Mouse (Mus musculus): ENCODE results near the gene Olfr1258. TPM values are rescaled to one million over a fixed set of nuclear protein-coding genes. Genes with fewer than 3 reads are reported as not detected.

Olfr1258 gene
- total RNA-seq, 1 experiment: not detected

- H3K9me3 ChIP-seq (ENCODE audit: control insufficient read depth, insufficient read depth, low read depth, low read length): no peaks in the 10 kb centered on the region
- H3K27ac ChIP-seq (ENCODE audit: insufficient read depth, low read depth, low read length, poor library complexity, severe bottlenecking): no peak overlapping the region
- no peak overlapping the region for H3K4me3 ChIP-seq (ENCODE audit: insufficient read depth in 1 of 2, low read depth in 1 of 2, low read length in 2 of 2, poor library complexity in 1 of 2, severe bottlenecking in 1 of 2)
- no peaks in the 10 kb centered on the region for H3K4me1 ChIP-seq (ENCODE audit: control insufficient read depth in 2 of 2, insufficient read depth in 2 of 2, low read length in 2 of 2, poor library complexity in 1 of 2)
- in situ Hi-C loops (cut with MboI; ENCODE audit: low sequenced_read_pairs in 2 of 2, unreplicated experiment in 2 of 2): no loop called here
- no peak for DNase-seq (ENCODE audit: low read depth, low spot score)
- no peaks in the 10 kb centered on the region for H3K36me3 ChIP-seq (ENCODE audit: control insufficient read depth, insufficient read depth, low read length, poor library complexity, severe bottlenecking)
- no peak overlapping the region for H3K9ac ChIP-seq (ENCODE audit: insufficient read depth, low read depth, low read length, poor library complexity, severe bottlenecking)
- TF ChIP-seq HCFC1 (IDR thresholded peaks at IDR 0.05; ENCODE audit: borderline replicate concordance, insufficient read depth, low read length) (no peak), ZNF384 (IDR thresholded peaks at IDR 0.05; ENCODE audit: low read depth, low read length) (no peak), CHD2 (IDR thresholded peaks at IDR 0.05; ENCODE audit: low read depth, low read length) (no peak), MAFK (IDR thresholded peaks at IDR 0.05; ENCODE audit: insufficient read depth, low read depth, low read length) (no peak), ZC3H11A (IDR thresholded peaks at IDR 0.05; ENCODE audit: borderline replicate concordance, low read depth, low read length) (no peak)
Measured at GRCm38 (mm10) chr2:89977709-89978108, 50.6 kb downstream of the Olfr1258 start.

Other genes with a start within 250 kb of the Olfr1258 start
- not detected in 2 replicates for gene Olfr1252, start 202.3 kb upstream of the Olfr1258 start, total RNA-seq (2012; rRNA removed)
- gene Olfr1253, start 170.2 kb upstream of the Olfr1258 start, total RNA-seq (2012; rRNA removed): not detected in 2 replicates
- gene Olfr1254, start 133.7 kb upstream of the Olfr1258 start, total RNA-seq (2012; rRNA removed): not detected in 2 replicates
- gene Olfr1255, start 115.3 kb upstream of the Olfr1258 start, total RNA-seq (2012; rRNA removed): not detected in 2 replicates
- gene Olfr1256, start 85.8 kb upstream of the Olfr1258 start, total RNA-seq (2012; rRNA removed): not detected in 2 replicates
- not detected in 2 replicates for gene Olfr48, start 79.1 kb upstream of the Olfr1258 start, total RNA-seq (2012; rRNA removed)
- gene Olfr1257, start 48.9 kb upstream of the Olfr1258 start, total RNA-seq (2012; rRNA removed): not detected in 2 replicates
- gene Olfr1259, start 21.4 kb downstream of the Olfr1258 start, total RNA-seq (2012; rRNA removed): not detected in 2 replicates
- not detected in 2 replicates for gene Olfr1260, start 47.0 kb downstream of the Olfr1258 start, total RNA-seq (2012; rRNA removed)
- not detected in 2 replicates for gene Olfr1261, start 63.9 kb downstream of the Olfr1258 start, total RNA-seq (2012; rRNA removed)
- gene Olfr1262, start 72.8 kb downstream of the Olfr1258 start, total RNA-seq (2012; rRNA removed): not detected in 2 replicates
- gene Olfr1263, start 84.8 kb downstream of the Olfr1258 start, total RNA-seq (2012; rRNA removed): not detected in 2 replicates
- gene Olfr1264, start 98.3 kb downstream of the Olfr1258 start, total RNA-seq (2012; rRNA removed): not detected in 2 replicates
- gene Olfr1265, start 108.0 kb downstream of the Olfr1258 start, total RNA-seq (2012; rRNA removed): not detected in 2 replicates
- gene Olfr140, start 136.3 kb downstream of the Olfr1258 start, total RNA-seq (2012; rRNA removed): not detected in 2 replicates
- not detected in 2 replicates for gene Olfr1269, start 194.1 kb downstream of the Olfr1258 start, total RNA-seq (2012; rRNA removed)
- not detected in 2 replicates for gene Olfr32, start 215.0 kb downstream of the Olfr1258 start, total RNA-seq (2012; rRNA removed)
- not detected in 2 replicates for gene Olfr1270, start 225.8 kb downstream of the Olfr1258 start, total RNA-seq (2012; rRNA removed)

All from ES-E14 (cell line).